Mouse (Mus musculus) gastrocnemius, adult 18-20 months (tissue): ENCODE data around the gene Gm11985. TPM values are rescaled to one million over a fixed set of nuclear protein-coding genes. Genes with fewer than 3 reads are reported as not detected.
A peak's percentile ranks its signal among the peaks of the same experiment; 100 is the strongest.

Source experiments
- DNase-seq: peaks from one replicate; pipeline ENCODE4 v3.0.0; 2021; ENCODE audit warnings: low spot score
- total RNA-seq, 2 experiments: library from RNA; stranded (reverse); gene quantifications; 2 replicates each; pipeline ENCODE4 v1.2.3; 2021

Gm11985 gene
- total RNA-seq, 2 experiments from 2014 or later = not detected

- no peak for DNase-seq
Measured at GRCm38 (mm10) chr11:7200393-7200783, 12.0 kb upstream of the Gm11985 start.

- peak; percentile 53 for DNase-seq
Measured at GRCm38 (mm10) chr11:7199736-7200392, 11.5 kb upstream of the Gm11985 start.

GRCm38 (mm10) chr11:7198481-7199256 lies 10.3 kb upstream of the Gm11985 start:
- no peak for DNase-seq

- no peak for DNase-seq
Measured at GRCm38 (mm10) chr11:7198006-7198405, 9.6 kb upstream of the Gm11985 start.

- DNase-seq = no peak
Measured at GRCm38 (mm10) chr11:7197491-7197941, 9.1 kb upstream of the Gm11985 start, which contains the start of gene Igfbp1. Gene Igfbp1, plus strand, starts transcription at chr11:7197782.

- DNase-seq = no peak
Measured at GRCm38 (mm10) chr11:7195312-7195685, 6.9 kb upstream of the Gm11985 start.

- no peak for DNase-seq
Measured at GRCm38 (mm10) chr11:7194432-7195311, 6.3 kb upstream of the Gm11985 start.

GRCm38 (mm10) chr11:7193134-7193533 lies 4.8 kb upstream of the Gm11985 start:
- no peak for DNase-seq

- DNase-seq = no peak
Measured at GRCm38 (mm10) chr11:7192710-7193109, 4.3 kb upstream of the Gm11985 start.

GRCm38 (mm10) chr11:7187472-7187871 lies 897 bp downstream of the Gm11985 start:
- no peak for DNase-seq

- DNase-seq = no peak
Measured at GRCm38 (mm10) chr11:7184420-7184819, 3.9 kb downstream of the Gm11985 start.

- no peak for DNase-seq
Measured at GRCm38 (mm10) chr11:7182409-7183042, 5.8 kb downstream of the Gm11985 start.

GRCm38 (mm10) chr11:7179276-7179675 lies 9.1 kb downstream of the Gm11985 start:
- no peak for DNase-seq

- DNase-seq = no peak
Measured at GRCm38 (mm10) chr11:7178724-7179123, 9.6 kb downstream of the Gm11985 start.

GRCm38 (mm10) chr11:7173664-7174063 lies 14.7 kb downstream of the Gm11985 start:
- no peak for DNase-seq

- DNase-seq = no peak
Measured at GRCm38 (mm10) chr11:7169645-7170044, 18.7 kb downstream of the Gm11985 start.

- no peak for DNase-seq
Measured at GRCm38 (mm10) chr11:7164416-7164815, 24.0 kb downstream of the Gm11985 start.

GRCm38 (mm10) chr11:7161502-7162174 lies 26.7 kb downstream of the Gm11985 start:
- peak; percentile 14 for DNase-seq

GRCm38 (mm10) chr11:7160637-7161101 lies 27.7 kb downstream of the Gm11985 start:
- DNase-seq = no peak

GRCm38 (mm10) chr11:7160146-7160545 lies 28.2 kb downstream of the Gm11985 start:
- DNase-seq = no peak

GRCm38 (mm10) chr11:7158196-7158595 lies 30.2 kb downstream of the Gm11985 start:
- DNase-seq = no peak
